Mouse (Mus musculus) retina, postnatal 7 days (tissue): ENCODE data around the gene Dpm3.

Experiments
- DNase-seq: peaks from one replicate; pipeline ENCODE4 v3.0.0-alpha.2; 2012; ENCODE audit warnings: low read depth, low spot score

The Dpm3 gene

DNA sequence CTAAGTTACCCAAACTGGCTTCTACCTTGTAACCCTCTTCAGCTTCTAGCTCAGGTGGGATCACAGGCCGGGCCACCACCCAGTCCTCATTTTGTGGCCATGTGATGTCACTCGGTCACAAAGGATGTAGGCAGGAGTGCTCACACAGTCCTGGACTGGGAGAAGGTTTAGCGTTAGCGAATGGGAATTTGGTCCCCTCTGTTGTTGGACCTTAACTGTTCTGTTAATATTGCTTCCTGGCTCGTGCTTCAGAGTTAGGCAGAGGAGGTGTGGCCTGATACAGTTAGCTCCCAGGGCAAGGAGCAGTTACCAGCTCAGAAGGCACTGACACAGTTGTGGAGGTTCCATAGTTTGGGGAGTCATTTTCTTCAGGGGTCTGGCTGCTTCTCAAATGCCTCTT lies 35.0 kb downstream of the Dpm3 start:
- DNase-seq: no peak

GRCm38 (mm10) chr3:89295685-89296230 lies 36.6 kb downstream of the Dpm3 start:
- no peak for DNase-seq

DNA sequence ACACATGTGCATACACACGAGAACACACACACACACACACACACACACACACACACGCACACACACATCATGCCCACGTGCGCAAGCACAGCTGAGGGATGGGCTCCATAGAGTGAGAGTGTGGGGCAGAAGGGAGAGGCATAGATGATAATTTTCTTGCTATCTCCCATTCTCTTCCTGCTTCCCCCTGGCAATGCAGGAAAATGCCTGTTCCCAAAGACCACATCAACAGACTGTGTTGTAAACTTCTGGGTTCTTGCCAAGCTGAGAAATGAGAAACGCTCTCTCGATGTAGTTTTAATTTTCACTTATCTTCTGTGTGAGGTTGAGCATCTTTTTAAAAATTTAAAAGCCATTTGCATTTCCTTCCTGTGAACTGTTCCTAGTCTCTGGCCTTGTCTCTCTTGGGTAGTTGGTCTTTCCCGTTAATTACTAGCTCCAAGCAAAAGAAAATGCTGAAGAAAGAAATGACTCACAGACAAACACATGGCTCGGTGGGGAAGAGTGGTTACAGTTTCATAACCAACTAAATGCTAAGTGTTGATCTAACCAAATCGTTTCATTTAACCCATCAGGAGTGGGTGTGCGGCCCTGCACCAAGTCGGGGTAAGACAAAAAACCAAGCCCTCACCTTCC lies 37.7 kb downstream of the Dpm3 start:
- no peak for DNase-seq

GRCm38 (mm10) chr3:89298908-89299307 lies 39.8 kb downstream of the Dpm3 start:
- no peak for DNase-seq

DNA sequence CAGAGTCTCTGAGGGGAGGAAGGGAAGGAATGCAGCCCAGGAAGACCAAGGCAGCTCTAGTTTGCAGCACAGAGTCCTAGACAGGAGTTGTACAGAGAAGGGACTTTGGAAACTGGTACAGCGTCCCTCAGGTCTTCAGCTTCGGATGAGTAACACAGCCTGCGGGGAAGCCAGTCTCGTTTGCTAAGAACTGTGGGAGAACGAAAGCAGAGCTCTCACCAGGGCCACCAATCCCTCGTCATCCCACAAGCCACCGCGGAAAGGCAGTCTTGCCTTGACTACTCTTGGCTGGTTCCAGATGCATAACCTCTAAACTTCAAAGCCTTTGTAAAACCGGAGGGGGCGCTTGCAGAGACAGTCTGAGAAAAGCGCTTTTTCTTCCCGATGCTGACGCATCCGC lies 40.3 kb downstream of the Dpm3 start:
- no peak for DNase-seq

DNA sequence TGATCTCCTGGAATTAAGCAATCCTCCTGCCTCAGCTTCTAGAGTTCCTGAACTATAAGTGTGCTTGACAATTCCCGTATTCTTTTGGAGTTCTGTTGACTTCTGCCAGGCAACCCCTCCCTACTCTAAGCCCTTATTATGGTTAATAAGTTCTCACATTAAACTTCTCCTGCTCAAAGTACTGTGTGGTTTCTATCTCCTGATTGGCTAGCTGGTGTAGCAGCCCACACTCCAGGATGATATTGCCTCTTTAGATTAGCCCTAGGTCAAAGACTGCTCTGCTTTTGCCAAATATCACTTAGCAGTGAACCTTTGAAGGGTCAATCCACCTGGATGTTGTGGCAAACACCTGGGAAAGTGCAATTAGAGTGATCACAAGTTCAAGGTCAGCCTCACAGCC lies 40.9 kb downstream of the Dpm3 start:
- DNase-seq: no peak

DNA sequence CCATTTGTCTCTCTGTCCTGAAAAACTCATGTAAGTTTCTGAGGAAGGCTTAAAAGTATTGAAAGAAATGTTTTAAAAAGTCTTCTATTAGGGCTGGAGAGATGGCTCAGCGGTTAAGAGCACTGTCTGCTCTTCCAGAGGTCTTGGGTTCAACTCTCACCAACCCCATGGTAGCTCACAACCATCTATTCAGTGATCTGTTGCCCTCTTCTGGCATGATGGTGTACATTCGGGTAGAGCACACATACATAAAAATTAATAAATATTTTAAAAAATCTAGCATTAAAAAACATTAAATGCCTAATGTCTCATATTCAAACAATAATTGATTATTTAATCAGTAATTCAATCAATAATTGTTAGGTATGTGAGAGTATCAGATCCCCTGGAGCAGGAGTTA lies 41.4 kb downstream of the Dpm3 start:
- no peak for DNase-seq

- no peak for DNase-seq
These were observed 45.3 kb downstream of the Dpm3 start for GRCm38 (mm10) chr3:89304440-89304839.

- DNase-seq: no peak
These were observed 45.9 kb downstream of the Dpm3 start for GRCm38 (mm10) chr3:89305105-89305504.

DNA sequence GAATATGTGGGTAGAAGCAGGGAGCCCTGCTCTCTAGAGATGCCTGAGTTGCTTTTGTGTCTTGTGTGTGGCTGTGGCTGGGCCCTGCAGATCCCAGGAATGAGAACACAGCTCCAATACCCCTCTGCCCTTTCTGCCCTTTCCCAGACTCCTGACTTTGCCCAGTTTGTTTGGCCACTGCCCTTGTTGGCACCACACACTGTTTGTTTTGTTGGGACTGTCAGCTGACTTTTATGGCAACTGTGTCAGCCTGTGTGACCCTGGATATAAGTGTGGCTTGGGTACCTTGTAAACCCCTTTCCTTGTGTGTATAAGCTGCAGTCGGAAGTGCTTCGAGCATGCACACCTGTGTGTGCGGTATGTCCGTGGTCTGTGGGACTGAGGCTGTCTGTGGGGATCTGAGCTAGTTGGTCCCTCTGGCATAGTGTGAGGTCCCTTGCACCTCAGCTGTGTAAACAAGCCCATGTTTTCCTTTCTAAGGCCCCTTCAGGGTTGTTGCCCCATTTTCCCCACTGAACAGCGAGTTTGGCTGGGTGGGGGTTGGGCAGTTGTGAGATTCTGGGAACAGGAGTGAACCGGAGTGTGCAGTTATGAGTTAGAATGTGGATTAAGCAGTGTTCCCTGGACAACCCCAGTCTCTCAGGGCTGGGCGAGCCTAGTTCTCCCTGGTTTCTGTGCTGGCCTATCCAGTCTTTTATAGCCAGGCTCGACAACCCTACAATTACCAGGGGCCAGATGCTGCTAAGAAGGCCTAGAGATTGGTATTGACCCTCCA lies 46.6 kb downstream of the Dpm3 start:
- no peak for DNase-seq

DNA sequence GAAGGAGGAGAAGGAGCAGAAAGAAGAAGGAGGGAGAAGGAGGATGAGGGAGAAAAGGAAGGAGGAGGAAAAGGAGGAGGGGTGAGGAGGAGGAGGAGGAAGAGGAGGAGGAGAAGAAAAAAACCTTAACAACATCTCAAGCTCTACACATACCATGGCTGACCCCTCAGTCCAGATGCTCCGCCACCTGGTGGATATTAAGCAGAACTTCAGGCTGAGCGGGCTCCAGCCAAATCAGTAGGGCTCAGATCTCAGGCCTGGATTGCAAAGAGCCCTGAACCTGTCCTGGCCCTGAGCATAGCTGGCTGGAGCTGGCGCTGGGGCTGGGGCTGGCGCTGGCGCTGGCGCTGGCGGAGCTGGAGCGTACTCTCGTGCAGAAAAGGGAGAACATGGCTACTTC lies 48.9 kb downstream of the Dpm3 start:
- peak; percentile 66 for DNase-seq

GRCm38 (mm10) chr3:89314340-89314739 lies 55.2 kb downstream of the Dpm3 start:
- no peak for DNase-seq

- DNase-seq: no peak
These were observed 55.6 kb downstream of the Dpm3 start for GRCm38 (mm10) chr3:89314791-89315190.

- peak; percentile 67 for DNase-seq
These were observed 56.2 kb downstream of the Dpm3 start for GRCm38 (mm10) chr3:89315195-89315929.

DNA sequence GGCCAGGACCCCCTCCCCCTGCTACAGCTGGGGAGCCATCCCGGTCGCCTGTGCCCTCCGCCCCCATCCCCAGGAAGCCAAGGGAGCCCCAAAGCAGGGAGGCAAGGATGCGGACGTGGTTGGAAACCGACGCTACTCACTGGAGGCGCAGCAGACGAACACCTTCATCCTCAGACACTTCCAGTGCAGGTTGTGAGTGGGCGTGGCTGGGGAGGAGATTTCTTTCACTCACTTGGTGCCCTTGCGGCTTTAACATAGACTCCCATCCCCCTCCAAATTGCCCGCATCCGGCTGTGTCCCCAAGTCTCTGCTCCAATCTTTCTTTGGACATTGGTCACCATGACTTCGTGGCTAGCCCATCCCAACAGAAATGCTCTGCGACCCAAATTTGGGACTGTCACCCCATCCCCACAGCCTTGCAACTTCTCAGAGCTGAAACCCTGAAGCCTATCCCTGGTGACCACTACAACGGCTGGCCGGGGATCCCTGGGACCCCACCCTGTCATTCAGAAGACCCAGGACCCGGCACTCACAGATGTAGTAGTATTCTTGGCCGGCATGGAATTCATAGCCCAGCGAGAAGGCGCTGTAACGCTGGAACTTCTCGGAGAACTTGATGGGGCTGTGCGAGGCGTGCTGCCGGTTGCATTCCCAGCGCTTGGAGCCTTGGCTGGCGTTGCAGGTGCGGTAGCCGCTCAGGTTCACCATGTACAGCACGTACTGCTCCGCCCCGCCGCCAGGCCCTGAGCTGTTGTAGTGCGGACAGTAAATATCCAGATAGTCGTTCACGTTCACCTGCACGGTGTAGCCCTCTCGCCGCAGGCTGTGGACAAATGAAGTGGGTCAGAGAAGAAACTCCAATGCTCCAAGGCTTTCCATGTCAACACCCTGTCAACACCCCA lies 57.0 kb downstream of the Dpm3 start:
- DNase-seq: no peak
